Mouse (Mus musculus): ENCODE data around the gene Fam3c.

The Fam3c gene

GRCm38 (mm10) chr6:22354031-22354430 lies 2.0 kb downstream of the Fam3c start:
- no peak for DNase-seq (ENCODE audit: low read depth, low spot score)

DNA sequence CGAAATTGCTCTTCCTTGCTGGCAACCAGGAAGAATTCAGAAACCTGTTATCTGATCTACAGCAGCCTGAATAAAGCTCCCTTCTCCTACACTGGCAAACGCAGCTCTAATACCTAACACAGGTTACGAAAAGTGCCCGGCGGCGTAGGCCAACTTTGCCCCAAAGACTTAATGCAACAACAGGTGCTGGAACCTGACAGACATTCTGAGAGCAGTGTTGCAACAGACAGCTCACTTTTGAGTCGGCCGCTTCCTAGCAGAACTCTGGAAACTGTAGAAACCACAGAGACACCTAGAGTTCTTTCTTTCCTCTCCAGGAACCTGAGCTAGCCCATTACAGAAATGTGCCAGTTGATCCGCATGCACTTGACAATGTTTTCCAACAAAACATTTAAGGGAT lies 4.5 kb downstream of the Fam3c start:
- DNase-seq (ENCODE audit: low read depth, low spot score) = no peak

- DNase-seq (ENCODE audit: low read depth, low spot score) = no peak
Observed at GRCm38 (mm10) chr6:22350239-22350571, 5.8 kb downstream of the Fam3c start.

- DNase-seq (ENCODE audit: low read depth, low spot score) = no peak
Observed at GRCm38 (mm10) chr6:22349531-22350238, 6.4 kb downstream of the Fam3c start.

DNA sequence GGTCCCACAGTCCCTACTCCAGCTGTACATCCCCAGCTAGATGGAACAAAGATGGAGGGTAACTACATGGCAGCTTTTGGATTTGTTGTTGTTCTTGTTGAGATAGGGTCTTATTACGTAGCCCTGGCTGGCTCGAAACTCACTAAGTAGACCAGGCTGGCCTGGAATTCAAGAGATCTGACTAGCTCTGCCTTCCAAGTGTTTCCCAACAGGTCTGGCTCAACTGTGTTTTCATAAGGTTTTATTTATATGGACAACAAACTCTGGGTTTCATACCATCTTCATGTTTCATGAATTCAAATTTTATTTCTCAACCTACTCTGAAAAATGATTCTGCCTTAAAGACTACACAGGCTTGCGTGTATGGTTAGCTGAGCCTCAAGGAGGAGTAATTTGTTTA lies 7.1 kb downstream of the Fam3c start:
- DNase-seq (ENCODE audit: low read depth, low spot score) = no peak

DNA sequence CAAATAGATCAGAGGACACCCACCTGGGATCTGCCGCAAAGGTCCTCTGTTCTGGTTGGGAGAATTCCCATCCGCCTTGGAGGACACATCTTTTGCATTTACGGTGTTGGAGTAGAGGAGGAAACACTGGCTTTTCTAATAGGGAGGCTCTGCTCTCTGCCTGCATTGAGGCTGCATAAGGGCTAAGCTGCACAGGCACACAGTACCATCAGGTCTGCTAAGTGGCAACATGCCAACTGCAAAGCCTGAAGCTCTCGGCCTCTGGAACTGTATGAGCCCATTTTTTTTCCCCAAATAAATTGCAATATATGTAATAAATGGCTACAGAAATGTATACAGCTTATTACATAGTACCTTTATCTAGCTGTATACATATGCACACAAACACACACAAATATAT lies 7.9 kb downstream of the Fam3c start:
- DNase-seq (ENCODE audit: low read depth, low spot score) = no peak

DNA sequence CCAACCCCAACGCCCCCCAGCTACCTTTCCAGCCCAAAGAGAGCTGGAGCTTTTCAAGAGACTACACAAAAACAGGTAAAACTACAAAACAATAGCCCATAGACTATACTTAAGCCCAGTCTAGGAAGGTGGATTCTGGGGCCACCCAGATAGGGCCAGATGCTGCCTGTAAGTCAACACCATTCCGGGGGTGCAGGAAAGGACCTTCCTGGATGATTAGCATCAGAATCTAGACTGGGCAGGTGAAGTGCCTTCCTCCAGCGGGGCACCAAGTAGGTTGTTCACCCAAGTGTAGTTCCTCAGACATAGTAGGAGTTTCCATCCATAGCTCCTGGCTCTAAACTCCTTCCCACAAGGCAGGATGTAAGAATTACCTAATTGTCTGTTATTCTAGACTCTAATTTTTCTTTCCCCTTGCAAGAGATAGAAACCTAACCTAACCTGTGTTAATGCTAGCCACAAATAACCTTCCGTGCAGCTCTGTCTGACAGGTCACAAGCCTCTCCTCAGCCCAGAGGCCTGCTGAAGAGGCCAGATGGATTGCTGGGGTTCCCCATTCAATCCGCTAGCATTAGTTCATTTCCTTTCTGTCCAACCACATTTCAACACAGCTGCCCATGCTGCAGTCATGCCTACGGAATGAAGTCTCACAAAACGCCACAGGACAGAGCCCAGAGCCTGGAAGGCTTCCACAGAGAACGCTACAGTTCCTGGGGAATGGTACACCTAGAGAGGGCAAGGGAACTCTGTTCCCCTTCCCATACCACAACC lies 8.7 kb downstream of the Fam3c start:
- DNase-seq (ENCODE audit: low read depth, low spot score) = no peak

DNA sequence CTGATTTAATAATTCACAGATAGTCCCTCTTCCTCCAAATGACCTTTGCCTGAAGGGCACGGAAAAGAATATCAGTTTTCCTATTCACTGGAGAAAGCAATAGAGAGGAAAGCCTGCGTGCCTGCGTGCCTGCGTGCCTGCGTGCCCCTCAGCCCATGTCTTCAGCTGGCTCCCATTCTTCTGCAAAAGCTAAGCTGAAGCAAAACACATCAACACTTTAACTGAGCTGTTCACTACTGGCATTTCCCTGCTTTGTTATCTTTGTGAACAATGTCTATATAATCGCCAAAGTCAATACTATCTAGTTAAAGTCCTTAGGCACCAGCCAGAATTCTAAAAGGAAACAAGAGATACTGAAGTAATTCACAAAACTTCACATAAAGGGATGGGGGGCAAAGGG lies 11.6 kb downstream of the Fam3c start:
- DNase-seq (ENCODE audit: low read depth, low spot score) = no peak

DNA sequence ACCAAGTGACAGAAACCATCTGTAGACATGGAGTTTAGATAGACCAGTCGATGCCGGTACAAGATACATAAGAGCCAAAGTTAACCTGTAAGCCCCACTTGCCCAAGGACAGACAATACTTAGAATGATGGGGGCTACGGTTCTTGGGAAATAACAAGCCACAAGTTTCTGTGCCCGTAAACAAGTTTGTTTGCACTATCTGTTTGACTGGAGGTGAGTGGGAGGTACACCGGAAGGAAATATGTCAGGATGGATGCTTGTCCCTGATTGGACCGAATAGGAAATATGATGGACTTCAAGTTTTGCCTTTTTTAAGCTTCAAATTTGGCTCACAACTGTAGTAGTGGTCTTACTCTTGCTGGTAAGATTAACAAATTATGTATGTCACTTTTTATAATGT lies 12.3 kb downstream of the Fam3c start:
- DNase-seq (ENCODE audit: low read depth, low spot score) = no peak

GRCm38 (mm10) chr6:22343292-22343691 lies 12.8 kb downstream of the Fam3c start:
- DNase-seq (ENCODE audit: low read depth, low spot score) = no peak

DNA sequence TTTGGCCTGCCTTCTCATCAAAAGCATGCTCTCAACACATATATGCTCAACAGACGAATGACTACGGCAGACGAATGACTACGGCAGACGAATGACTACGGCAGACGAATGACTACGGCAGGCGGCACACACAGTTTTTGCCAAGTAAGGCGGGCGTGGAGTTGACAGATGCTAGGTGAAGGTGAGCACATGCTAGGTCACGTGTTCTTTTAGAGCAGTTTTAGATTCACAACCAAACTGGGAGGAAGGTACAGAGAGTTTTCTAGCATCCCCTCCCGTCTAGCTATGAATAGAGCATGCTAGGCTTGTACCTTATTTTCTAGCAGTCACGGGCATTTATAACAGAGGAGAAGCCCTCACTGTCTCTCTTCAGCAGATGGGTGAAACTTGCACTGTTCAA lies 15.3 kb downstream of the Fam3c start:
- DNase-seq (ENCODE audit: low read depth, low spot score) = no peak

DNA sequence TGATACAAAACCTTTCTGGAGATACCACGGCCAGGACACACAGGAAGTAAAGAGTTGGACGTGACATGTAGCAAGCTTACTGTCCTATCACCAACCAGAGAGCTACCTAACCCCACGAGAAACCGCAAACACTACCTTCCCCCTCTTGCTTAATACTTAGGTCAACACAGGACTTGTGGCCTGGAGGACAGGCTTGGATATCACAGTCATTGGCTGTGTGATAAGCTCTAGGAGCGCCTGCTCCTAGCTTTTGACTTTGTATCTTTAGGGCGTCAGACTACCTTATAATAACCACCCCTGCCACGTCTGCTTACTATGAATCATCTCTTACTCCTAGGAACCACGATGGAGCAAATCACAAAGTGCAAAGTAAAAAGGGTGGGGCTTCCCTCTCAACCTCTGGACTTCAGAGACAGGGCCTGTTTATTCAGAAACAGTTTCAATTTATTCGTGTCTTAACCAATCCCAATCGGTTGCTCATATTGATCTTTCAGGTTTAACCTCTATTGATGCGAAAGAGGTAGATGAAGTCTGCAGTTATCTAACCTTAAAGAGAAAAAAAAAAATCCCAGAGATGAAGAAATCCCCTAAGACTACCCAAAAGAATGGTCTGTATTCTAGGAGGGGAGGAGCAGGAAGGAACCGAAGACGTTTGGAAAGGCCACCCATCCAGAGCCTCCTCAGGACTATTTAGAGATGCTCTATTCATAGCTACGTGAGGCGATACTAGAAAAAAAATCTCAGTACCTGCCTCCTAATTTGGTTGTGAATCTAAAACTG lies 16.1 kb downstream of the Fam3c start:
- no peak for DNase-seq (ENCODE audit: low read depth, low spot score)

DNA sequence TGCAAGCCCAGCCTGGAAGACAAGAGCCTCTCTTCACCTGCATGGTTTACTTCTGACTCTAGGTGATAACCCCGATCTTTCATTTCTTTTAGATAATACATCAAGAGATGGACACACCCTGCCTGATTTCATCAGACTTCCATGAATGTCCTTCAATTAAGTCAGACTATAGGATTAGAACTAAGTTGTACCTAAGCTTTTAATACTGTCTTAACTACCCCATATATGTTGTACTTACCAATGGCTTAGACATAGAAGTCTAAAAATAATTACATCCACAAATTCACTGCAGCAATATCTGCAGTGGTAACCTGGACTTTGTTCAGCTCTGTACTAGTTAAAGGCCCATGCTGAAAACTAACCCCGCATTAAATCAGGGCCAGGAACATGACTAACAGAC lies 23.5 kb downstream of the Fam3c start:
- peak; percentile 55 for DNase-seq (ENCODE audit: low read depth, low spot score)

GRCm38 (mm10) chr6:22330169-22330960 lies 25.7 kb downstream of the Fam3c start:
- DNase-seq (ENCODE audit: low read depth, low spot score) = no peak

DNA sequence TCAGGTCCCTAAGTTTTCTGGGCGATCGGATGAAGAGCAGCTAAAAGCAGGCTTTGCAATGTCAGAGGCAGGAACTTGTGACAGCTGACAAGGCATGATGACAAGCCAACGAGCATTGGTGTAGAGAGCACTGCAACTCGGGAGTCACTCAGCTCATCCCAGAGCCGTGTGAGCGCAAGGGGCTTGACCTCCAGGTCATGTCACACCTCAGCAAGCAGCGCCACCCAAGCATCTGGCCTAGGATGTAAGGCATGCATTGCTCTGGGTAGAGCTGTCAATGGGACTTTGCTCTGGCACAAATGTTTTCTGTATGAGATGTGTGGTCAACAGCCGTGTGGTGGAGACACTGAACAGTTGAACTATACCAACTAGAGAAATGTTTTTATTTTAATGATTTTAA lies 28.1 kb downstream of the Fam3c start:
- no peak for DNase-seq (ENCODE audit: low read depth, low spot score)

DNA sequence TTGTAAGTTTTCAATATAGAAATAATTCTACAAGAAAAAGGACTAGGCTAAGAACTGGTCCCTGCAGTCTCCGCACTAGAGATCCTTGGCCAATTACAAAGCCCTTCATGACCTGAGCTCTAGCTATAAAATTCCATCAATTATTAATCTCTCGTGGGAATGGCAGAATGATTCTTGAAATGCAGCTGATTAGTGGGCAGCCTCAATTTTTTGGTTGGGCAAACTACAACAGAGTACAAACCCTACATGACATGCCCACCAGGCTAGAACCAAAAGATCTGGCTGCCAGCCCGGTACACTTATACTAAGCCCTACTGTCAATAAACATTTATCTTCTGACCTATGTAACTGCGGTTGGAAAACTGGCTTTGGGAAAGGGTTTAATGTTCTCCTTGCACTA lies 29.0 kb downstream of the Fam3c start:
- no peak for DNase-seq (ENCODE audit: low read depth, low spot score)

- DNase-seq (ENCODE audit: low read depth, low spot score) = no peak
Observed at GRCm38 (mm10) chr6:22326289-22326688, 29.8 kb downstream of the Fam3c start.

DNA sequence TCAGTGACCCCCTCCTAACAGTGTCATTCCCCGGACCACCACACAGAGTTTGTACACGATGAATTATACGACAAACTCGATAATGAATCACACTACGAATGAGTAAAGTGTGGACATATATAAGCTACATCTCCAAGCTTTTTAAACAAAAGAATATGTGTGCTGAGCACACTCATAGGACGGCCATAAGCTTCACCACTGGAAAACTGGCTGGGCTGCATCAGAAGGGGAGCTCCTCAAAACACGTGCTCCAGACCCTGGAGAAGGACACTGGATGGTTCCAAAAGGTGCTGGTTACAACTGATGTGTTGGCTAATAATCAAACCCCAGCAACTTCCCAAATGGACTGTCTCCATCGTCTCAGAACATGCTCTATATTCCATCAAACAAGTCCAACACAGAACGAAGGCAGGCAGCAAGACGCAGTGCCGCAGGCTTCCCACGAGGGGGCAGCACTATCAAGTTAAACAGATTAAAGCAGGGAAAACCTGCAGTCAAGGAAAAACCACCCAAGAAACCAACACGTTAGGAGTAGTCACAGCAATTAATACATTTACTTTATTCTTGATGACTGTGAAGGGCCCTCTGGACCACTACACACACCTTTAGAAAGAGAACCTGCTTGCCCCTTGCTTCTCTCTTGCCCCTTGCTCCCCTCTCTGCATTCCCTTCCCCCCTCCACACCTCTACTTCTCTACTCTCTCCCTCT lies 30.5 kb downstream of the Fam3c start:
- peak; percentile 64 for DNase-seq (ENCODE audit: low read depth, low spot score)

GRCm38 (mm10) chr6:22298059-22298458 lies 58.0 kb downstream of the Fam3c start:
- no peak for DNase-seq (ENCODE audit: low read depth, low spot score)

- DNase-seq (ENCODE audit: low read depth, low spot score) = no peak
Observed at GRCm38 (mm10) chr6:22297028-22297427, 59.0 kb downstream of the Fam3c start.

DNA sequence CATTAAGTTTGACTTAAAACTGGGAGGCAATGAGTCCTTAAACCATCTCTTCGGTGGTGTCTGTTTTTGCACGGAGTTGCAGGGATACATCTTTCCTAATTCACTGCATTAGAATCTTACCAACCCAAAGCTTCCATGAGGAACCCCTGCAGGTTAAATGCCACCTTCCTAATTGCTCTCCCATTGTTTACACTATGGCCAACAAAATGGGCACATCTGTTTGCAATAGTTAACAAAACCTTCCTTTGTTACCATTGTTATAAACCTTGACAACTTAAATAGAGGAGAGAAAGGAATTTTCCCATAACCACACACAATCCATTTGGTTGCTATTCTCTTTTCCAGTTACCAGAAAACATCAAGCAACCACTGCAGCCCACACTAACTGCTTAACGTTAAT lies 62.1 kb downstream of the Fam3c start:
- DNase-seq (ENCODE audit: low read depth, low spot score) = no peak

Measured in retina, adult 2 months (tissue).